Mouse (Mus musculus): Measurements from ENCODE around the gene Clip2.
A peak's percentile ranks its signal among the peaks of the same experiment; 100 is the strongest.
"Not testable (repeated sequence)": the region's sequence is repeated elsewhere in the genome, so short reads cannot be mapped to it uniquely, and the experiment has no call there.

The Clip2 gene

DNA sequence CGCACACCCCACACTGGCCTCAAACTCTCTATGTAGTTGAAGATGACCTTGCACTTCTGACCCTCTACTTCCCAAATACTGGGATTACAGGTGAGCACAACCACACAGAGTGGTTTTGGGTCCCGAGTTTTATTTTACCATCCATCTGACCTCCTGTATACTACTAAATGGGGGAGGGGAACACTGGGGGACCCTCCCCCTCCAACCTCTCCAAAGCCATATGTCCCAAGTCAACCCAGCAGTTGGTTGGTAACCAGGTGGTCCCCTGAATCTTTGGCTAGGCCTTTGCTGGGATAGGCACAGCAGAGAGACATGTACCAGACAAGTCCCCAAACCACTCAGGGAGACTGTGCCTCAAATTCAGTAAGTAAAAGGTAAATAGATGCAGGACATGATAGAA, 94.9 kb downstream of the Clip2 start:
- no peak for DNase-seq (ENCODE audit: low spot score)

DNA sequence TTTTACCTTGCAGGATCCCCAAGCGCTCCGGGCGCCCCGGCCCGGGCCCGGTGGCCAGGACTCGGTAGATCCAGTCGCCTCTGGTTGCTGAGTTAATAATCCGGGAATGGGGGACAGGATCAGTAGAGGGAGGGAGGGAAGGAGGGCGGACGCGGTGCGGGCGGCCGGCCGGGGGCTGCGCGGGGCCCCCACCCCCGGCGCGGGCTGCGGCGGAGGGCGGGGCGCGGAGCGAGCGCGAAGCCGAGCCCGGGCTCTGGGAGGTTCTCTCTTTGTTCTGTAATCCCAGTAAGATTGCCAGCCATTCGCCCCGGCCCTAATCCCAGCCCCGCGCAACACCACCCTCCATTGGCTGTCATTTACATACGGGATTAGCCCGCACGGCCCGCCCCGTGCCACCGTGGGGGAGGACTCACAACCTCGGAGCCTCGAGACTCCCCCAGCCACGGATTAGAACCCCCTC, 95.7 kb downstream of the Clip2 start, which contains the start of gene Gtf2ird1:
Gene Gtf2ird1, minus strand, starts transcription at position 214 of the 460 bp plus-strand sequence.
- peak; percentile 70 for DNase-seq (ENCODE audit: low spot score)

DNA sequence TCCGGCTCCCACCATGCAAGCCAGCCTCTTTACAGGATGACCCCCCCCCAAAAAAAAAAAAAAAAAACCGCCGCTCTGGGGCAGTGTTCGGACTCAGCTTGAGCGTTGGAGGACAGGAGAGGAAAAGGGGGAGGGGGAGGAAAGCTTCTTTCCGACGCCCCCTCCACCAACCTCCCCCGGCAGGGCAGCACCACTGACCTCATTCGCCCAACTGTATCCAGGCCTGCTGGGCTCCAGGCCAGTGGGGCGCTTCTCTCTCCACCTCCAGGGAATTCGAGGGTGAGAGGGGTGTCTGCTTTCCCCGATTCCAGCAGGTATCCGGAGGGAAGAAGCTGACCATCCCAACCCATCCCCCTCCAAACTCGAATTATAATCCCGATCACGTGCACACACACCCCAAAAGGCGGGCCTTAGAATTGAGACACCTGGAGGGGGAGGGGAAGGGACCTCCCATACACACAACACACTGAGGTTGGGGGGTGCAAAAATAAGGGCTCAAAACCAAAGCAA, 96.3 kb downstream of the Clip2 start:
- peak; percentile 76 for DNase-seq (ENCODE audit: low spot score)

DNA sequence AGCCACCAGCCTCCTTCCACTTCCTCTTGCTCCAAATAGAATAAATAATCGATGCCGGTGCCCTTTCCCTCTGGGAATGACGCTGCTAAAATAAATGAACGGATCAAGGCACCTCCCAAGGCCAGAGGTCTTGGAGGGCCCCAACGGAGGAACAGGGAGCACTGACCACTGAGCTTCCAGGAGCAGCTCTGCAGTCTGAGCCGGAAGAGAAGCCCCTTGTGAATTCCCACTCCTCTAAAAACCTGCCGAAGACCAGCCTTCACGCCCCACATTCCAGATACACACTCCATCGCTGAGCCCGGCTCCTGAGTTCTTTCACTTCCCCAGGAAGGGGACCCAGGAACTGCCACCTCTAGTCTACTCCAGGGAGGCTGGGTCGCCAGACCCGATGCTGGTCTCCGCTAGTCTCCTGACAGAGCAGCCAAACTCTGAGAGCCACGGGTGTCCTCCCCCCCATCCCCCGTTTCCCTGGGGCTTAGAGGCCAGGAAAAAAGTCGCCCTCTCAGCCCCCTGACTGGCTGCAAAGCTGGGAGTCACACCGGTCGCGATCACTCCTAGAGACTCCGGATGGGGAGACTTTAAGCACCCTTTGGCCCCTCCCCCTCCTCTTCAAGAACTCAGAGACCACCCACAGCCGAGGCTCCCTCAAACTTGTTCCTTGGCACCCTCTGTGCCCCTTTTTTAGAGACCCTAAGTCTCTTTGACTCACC, 96.9 kb downstream of the Clip2 start:
- DNase-seq (ENCODE audit: low spot score), result peak; percentile 36

DNA sequence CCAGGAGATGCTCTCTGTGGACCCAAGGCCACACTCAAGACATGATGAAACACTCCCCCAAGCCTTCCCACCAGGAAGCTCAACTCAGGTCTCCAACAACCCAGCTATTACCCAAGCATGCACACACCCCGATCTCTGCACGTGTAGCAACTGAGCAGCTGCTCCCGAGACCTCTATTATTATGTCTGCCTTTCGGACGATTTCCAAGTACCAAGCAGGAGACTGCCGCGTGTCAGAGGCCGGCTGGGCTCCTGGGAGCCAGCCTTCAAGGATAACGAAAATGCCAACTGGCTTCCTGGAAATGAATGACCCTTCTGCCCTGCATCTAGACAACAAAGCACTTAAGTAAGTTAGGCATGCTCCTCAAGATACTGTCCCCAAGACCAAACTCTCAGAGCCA, 97.8 kb downstream of the Clip2 start:
- no peak for DNase-seq (ENCODE audit: low spot score)

DNA sequence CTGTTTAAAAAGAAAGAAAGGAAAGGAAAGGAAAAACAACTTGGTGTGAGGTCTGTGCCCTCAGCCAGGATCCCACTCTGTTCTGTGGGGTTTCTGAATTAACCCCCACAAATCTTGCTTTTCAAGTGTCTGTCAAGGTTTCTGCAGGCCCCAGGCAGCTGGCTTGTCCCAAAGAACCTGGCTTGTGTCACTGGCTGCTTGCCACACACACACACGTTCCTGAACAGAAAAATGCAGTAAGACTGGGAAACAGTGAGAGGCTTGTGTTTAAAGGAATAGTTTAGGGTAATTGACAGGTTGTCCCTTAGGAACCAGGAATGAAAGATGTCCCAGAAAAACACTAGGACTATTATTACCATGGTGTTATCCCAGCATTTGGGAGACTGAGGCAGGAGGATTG, 98.7 kb downstream of the Clip2 start:
- DNase-seq (ENCODE audit: low spot score), result no peak

DNA sequence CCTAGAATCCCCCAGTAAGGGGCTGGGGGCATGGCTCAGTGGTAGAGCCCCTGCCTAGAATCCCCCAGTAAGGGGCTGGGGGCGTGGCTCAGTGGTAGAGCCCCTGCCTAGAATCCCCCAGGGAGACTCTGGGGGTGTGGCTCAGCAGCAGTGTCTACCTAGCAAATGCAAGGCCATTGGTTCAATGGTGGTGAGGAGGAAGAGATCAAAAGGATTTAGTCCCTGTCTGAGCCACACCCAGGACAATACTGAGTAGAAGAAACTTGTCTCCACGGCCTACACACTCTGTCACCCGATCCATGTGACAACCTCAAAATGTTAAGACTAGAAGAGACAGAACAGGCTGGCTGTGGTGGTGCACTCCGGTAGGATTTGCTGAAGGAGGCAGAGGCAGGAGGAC, 105.5 kb downstream of the Clip2 start:
- not testable (repeated sequence) for DNase-seq (ENCODE audit: low spot score)

DNA sequence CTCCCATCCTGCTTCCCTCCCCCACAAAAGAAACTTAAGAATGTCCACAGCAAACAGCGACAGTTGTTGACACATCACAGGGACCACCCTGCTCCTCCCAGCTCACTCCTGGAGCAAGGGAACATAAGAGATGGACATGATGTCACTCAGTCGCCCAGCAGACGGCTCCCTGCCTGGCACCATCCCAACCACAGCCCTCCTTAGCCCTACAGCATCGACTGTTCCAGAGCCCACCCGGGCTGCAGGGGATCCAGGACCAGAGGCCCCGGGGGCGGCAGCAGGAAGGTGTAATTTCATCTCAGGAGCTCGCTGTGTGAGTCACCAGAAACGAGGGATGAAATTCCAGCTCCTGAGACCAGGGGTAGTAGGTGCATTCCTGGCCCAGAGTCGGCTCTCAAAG, 106.3 kb downstream of the Clip2 start:
- peak; percentile 39 for DNase-seq (ENCODE audit: low spot score)

DNA sequence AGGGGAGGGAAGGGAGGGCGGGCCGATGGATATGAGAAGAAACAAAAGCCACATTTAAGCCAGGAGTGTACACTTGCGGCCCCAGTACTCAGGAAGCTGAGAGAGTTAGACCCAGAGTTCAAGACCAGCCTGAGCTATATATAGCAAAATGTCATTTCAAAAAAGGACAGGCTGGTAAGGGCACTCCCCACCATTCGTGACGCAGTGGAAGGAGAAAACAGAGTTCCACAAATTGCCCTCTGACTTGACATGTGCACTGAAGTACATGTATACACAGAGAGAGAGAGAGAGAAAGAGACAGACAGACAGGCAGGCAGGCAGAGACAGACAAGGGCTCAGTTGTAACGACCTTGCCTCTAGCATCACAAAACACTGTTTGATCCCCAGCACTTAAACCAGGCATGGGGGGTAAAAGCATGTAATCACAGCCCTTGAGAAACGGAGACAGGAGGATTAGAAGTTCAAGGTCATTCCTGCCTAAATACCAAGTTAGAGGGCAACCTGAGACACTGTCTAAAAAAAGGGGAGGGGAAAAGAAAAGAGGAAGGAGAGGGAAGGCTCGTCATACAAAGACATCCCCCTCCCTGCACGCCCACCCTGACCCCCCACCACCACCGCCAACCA, 106.9 kb downstream of the Clip2 start:
- DNase-seq (ENCODE audit: low spot score), result no peak

DNA sequence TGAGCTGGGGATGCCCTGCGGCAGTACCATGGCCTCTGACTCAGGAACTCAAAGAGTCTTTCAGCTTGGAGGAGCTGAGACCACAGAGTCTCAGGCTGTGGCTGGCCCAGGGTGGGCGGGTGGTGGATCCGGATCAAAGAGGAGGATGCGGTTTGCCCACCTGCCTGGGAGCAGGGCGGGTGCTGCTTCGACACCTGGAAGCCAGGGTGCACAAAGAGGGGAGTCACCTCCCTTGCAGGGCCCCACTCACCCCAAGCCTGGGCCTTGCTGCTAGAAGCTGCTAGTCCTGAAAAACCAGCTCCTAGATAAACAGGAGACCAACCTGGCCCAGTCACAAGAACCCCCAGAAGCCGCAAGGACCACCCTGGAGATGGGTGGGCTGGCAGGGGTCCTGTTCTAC, 107.8 kb downstream of the Clip2 start:
- no peak for DNase-seq (ENCODE audit: low spot score)

DNA sequence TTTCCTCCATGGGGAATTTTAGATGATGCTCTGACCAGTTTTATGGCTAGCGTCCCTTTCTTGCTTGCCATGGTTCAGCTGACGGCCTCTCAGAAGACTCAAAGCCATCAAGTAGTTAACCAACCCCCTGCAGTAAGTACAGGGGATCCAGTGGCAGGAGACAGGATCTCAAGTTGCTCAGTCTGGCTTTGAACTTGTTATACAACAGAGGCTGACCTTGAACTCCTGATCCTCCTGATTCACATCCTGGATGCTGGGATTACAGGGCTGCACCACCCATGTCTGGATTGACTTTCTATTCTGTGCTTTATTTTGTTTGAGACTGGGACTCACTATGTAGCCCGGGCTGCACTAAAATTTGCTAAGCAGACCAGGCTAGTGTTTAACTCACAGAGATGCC, 110.2 kb downstream of the Clip2 start:
- no peak for DNase-seq (ENCODE audit: low spot score)

DNA sequence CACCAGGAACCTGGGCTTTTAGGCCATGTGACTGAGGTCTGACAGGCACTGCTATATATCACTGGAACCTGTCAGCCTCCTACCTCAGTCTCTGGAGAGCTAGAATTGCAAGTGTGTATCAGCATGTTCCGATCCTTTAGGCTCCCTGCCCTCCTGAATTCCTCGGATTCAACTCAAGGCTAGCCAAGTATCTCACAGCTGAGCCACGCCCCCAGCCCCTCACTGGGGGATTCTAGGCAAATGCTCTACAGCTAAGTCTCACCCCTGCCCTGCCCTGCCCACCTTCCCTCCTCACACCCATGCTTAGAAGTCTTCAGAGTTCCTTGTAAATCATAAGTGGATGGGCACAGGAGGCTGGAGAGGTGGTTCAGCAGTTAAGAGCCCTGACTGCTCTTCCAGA, 111.1 kb downstream of the Clip2 start:
- DNase-seq (ENCODE audit: low spot score), result peak; percentile 78

DNA sequence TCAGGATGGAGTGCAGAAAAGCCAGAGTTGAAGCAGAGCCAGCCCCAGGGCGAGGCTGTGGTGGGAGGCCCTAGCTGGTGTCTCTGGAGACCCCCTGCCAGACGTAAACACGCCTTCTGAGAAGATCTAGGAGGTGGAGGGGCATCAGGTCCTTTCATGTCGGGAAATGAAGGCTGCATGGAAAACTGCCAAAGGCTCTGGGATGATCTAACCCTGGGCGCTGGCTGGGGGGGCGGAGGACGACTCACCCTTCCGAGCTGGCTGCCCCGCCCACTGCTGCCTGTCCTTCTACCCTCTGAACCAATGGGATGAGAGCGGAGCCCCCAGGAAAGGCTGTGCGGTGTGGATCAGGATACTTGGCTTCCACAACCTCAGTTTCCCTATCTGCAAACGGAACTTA, 112.1 kb downstream of the Clip2 start:
- DNase-seq (ENCODE audit: low spot score), result peak; percentile 97

DNA sequence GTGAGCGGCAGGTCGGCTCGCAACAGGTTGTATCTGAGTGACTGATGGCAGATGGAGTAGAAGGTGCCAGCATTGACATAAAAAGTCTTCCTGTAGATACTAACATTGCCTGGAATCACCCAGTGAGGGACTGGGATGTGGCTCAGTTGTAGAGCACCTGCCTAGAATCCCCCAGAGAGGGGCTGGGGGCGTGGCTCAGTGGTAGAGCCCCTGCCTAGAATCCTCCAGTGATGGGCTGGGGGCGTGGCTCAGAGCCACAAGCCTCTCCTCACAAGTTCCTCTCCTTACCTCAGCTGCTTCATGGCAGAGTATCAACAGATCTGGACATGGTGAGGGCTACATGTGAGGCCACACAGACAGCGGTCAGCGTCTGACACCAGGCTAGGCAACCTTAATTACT, 112.8 kb downstream of the Clip2 start:
- DNase-seq (ENCODE audit: low spot score), result no peak
